Mouse (Mus musculus) liver, embryonic 11.5 days (tissue): ENCODE measurements around the gene Pls3. TPM values are rescaled to one million over a fixed set of nuclear protein-coding genes. Genes with fewer than 3 reads are reported as not detected.
A peak's percentile ranks its signal among the peaks of the same experiment; 100 is the strongest.
"Not testable (repeated sequence)": the region's sequence is repeated elsewhere in the genome, so short reads cannot be mapped to it uniquely, and the experiment has no call there.

Experiments
- ATAC-seq: fragments of 200-750 bp; cut with Nextera tagmentation; replicated peaks from 2 replicates; pipeline ENCODE4 v1.8.0; 2017; ENCODE audit warnings: moderate number of reproducible peaks, mild to moderate bottlenecking, moderate TSS enrichment, moderate library complexity; ENCODE audit not compliant: low FRiP score
- DNase-seq: peaks from one replicate; pipeline ENCODE4 v3.0.0-alpha.2; 2017; ENCODE audit warnings: low spot score
- H3K27ac ChIP-seq: fragments of 300-500 bp; sonication (generic); 2 replicates; pipeline ENCODE4 v1.5.1; 2014; ENCODE audit warnings: mild to moderate bottlenecking, low read depth, low read length, control low read depth
- H3K27me3 ChIP-seq: fragments of 300-500 bp; sonication (generic); replicated peaks from 2 replicates; pipeline ENCODE4 v1.6.1; 2014; ENCODE audit warnings: low read length, mixed read lengths; ENCODE audit not compliant: control insufficient read depth, insufficient read depth
- H3K36me3 ChIP-seq: fragments of 300-500 bp; sonication (generic); 2 replicates; pipeline ENCODE4 v1.6.1; 2014; ENCODE audit warnings: mild to moderate bottlenecking, low read length, moderate library complexity, mixed read lengths; ENCODE audit not compliant: control insufficient read depth, insufficient read depth
- H3K4me1 ChIP-seq: fragments of 300-500 bp; sonication (generic); replicated peaks from 2 replicates; pipeline ENCODE4 v1.6.1; 2014; ENCODE audit warnings: low read length, mixed read lengths; ENCODE audit not compliant: control insufficient read depth, insufficient read depth
- H3K4me2 ChIP-seq: fragments of 300-500 bp; sonication (generic); 2 replicates; pipeline ENCODE4 v1.6.1; 2014; ENCODE audit warnings: mild to moderate bottlenecking, control low read depth, moderate library complexity
- H3K4me3 ChIP-seq: fragments of 300-500 bp; sonication (generic); 2 replicates; pipeline ENCODE4 v1.5.1; 2014; ENCODE audit warnings: low read depth, low read length, control low read depth
- H3K9ac ChIP-seq: fragments of 300-500 bp; sonication (generic); 2 replicates; pipeline ENCODE4 v1.6.1; 2014; ENCODE audit warnings: low read depth, low read length, control low read depth
- H3K9me3 ChIP-seq: fragments of 300-500 bp; sonication (generic); 2 replicates; pipeline ENCODE4 v1.6.1; 2016; ENCODE audit warnings: low read length, inconsistent platforms, mixed read lengths; ENCODE audit not compliant: control insufficient read depth
- WGBS: fragments of 180-500 bp; shearing (Covaris S2); extraction: QIAGEN DNeasy Blood & Tissue Kit; methylation state at CpG from one replicate; pipeline ENCODE4 v1.1.7; 2014; 5-methylcytosine and 5-hydroxymethylcytosine counted together
- polyA plus RNA-seq: library from polyadenylated mRNA; unstranded; fragments of >200 nt; fragmentation: Nextera tagmentation; extraction: Ambion mirVana; gene quantifications from 2 replicates; pipeline ENCODE4 v1.2.1, GENCODE M21; 2014

Pls3 gene
- polyA plus RNA-seq, 1 experiment from 2014 or later = 52.0 TPM

DNA sequence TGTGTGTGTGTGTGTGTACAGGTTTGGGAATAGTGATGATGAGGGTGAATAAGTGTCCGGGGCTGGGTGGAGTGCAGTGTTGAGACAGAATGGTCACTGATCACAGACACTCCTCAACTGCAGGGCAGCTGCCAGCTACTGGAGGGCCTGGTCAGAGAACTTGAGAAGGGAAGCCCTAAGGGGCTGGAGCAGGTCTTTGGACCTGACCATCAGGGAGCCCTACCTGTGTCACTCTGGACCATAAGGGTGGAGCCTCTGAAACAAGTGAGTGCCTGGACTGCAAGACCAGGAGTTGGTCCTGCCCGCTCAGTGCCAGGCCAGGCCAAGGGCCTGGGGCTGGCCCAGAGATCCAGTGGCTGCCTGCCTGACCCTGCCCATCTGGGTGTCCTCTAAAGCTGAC is 115.5 kb downstream of the Pls3 start:
- not testable (repeated sequence) for H3K9ac ChIP-seq, H3K9me3 ChIP-seq, H3K27me3 ChIP-seq, H3K27ac ChIP-seq, H3K4me3 ChIP-seq, DNase-seq, H3K36me3 ChIP-seq, H3K4me1 ChIP-seq, ATAC-seq, H3K4me2 ChIP-seq
- WGBS = 84% methylated on average over 2 of the region's 2 CpGs

DNA sequence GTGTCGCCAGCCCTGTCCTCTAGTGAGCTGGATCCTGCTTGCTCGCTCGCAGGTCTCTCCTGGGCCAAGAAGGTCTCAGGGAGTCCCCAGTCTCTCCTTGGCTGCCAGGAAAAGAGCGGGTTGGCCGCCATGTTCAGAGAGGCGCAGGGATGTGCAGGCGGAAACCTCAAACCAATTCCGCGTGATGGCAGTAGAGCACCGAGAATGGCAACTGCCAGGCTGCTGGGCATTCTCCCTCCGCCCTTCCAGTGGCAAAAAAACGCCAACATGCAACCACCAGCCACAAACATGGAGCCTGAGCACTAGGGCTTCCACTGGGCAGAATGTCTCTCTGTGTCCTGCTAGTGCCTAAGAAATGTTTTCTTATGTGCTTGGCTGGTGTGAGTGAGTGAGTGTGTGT is 115.9 kb downstream of the Pls3 start:
- not testable (repeated sequence) for ATAC-seq
- WGBS = 75% methylated on average over 12 of the region's 12 CpGs
- peak; percentile 36 for DNase-seq

DNA sequence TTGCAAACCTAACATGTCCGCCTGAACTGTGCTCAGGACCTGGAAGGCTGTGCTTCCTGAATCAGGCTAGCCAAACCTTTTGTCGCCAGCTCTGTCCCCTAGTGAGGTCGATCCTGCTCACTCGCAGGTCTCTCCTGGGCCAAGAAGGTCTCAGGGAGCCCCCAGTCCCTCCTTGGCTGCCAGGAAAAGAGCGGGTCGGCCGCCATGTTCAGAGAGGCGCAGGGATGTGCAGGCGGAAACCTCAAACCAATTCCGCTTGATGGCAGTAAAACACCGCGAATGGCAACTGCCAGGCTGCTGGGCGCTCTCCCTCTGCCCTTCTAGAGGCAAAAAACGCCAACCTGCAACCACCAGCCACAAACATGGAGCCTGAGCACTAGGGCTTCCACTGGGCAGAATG is 117.0 kb downstream of the Pls3 start:
- not testable (repeated sequence) for H3K4me3 ChIP-seq, H3K27ac ChIP-seq, DNase-seq, H3K4me1 ChIP-seq, H3K27me3 ChIP-seq, H3K4me2 ChIP-seq, H3K36me3 ChIP-seq, H3K9ac ChIP-seq, ATAC-seq, H3K9me3 ChIP-seq
- 79% methylated on average over 14 of the region's 14 CpGs for WGBS

More for the DNA sequence above, 115.9 kb downstream of the Pls3 start:
- not testable (repeated sequence) for H3K4me2 ChIP-seq, H3K27me3 ChIP-seq, H3K27ac ChIP-seq, H3K4me1 ChIP-seq, H3K9ac ChIP-seq, H3K4me3 ChIP-seq, H3K9me3 ChIP-seq, H3K36me3 ChIP-seq

DNA sequence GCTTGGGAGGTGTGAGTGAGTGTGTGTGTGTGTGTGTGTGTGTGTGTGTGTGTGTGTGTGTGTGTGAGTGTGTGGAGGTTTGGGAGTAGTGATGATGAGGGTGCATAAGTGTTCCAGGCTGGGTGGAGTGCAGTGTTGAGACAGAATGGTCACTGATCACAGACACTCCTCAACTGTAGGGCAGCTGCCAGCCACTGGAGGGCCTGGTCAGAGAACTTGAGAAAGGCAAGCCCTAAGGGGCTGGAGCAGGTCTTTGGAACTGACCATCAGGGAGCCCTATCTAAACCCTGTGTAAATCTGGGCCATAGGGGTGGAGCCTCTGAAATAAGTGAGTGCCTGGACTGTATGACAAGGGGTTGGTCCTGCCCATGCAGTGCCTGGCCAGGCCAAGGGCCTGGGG is 120.5 kb downstream of the Pls3 start:
- H3K27ac ChIP-seq, H3K4me2 ChIP-seq, DNase-seq, H3K36me3 ChIP-seq, H3K9ac ChIP-seq, H3K4me3 ChIP-seq, H3K4me1 ChIP-seq, H3K27me3 ChIP-seq, ATAC-seq, H3K9me3 ChIP-seq: not testable (repeated sequence)

DNA sequence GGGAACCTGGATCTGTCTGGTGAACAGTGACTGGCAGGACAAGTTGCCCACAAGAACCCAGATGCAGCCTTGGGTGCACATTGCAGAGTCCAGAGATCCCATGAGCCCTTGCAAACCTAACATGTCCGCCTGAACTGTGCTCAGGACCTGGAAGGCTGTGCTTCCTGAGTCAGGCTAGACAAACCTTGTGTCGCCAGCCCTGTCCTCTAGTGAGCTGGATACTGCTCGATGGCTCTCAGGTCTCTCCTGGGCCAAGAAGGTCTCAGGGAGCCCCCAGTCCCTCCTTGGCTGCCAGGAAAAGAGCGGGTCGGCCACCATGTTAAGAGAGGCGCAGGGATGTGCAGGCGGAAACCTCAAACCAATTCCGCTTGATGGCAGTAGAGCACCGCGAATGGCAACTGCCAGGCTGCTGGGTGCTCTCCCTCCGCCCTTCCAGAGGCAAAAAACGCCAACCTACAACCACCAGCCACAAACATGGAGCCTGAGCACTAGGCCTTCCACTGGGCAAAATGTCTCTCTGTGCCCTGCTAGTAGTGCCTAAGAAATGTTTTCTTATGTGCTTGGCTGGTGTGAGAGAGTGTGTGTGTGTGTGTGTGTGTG is 124.8 kb downstream of the Pls3 start:
- not testable (repeated sequence) for DNase-seq, H3K9me3 ChIP-seq, ATAC-seq, H3K4me1 ChIP-seq, H3K36me3 ChIP-seq, H3K27me3 ChIP-seq, H3K27ac ChIP-seq, H3K9ac ChIP-seq, H3K4me3 ChIP-seq, H3K4me2 ChIP-seq
- 62% methylated on average over 7 of the region's 12 CpGs for WGBS

DNA sequence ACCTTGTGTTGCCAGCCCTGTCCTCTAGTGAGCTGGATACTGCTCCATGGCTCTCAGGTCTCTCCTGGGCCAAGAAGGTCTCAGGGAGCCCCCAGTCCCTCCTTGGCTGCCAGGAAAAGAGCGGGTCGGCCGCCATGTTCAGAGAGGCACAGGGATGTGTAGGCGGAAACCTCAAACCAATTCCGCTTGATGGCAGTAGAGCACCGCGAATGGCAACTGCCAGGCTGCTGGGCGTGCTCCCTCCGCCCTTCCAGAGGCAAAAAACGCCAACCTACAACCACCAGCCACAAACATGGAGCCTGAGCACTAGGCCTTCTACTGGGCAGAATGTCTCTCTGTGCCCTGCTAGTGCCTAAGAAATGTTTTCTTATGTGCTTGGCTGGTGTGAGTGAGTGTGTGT is 125.7 kb downstream of the Pls3 start:
- H3K4me1 ChIP-seq, H3K9ac ChIP-seq, H3K27ac ChIP-seq, H3K4me3 ChIP-seq, H3K4me2 ChIP-seq, H3K9me3 ChIP-seq, ATAC-seq, H3K36me3 ChIP-seq, DNase-seq, H3K27me3 ChIP-seq: not testable (repeated sequence)
- 64% methylated on average over 7 of the region's 10 CpGs for WGBS

DNA sequence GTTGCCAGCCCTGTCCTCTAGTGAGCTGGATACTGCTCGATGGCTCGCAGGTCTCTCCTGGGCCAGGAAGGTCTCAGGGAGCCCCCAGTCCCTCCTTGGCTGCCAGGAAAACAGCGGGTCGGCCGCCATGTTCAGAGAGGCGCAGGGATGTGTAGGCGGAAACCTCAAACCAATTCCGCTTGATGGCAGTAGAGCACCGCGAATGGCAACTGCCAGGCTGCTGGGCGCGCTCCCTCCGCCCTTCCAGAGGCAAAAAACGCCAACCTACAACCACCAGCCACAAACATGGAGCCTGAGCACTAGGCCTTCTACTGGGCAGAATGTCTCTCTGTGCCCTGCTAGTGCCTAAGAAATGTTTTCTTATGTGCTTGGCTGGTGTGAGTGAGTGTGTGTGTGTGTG is 130.5 kb downstream of the Pls3 start:
- H3K4me2 ChIP-seq, H3K9me3 ChIP-seq, H3K9ac ChIP-seq, ATAC-seq, DNase-seq, H3K4me1 ChIP-seq, H3K36me3 ChIP-seq, H3K4me3 ChIP-seq, H3K27ac ChIP-seq, H3K27me3 ChIP-seq: not testable (repeated sequence)
- WGBS = 58% methylated on average over 9 of the region's 14 CpGs

DNA sequence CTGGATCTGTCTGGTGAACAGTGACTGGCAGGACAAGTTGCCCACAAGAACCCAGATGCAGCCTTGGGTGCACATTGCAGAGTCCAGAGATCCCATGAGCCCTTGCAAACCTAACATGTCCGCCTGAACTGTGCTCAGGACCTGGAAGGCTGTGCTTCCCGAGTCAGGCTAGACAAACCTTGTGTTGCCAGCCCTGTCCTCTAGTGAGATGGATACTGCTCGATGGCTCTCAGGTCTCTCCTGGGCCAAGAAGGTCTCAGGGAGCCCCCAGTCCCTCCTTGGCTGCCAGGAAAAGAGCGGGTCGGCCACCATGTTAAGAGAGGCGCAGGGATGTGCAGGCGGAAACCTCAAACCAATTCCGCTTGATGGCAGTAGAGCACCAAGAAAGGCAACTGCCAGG is 135.5 kb downstream of the Pls3 start:
- H3K27me3 ChIP-seq, H3K4me1 ChIP-seq, H3K27ac ChIP-seq, H3K4me3 ChIP-seq, ATAC-seq, H3K9me3 ChIP-seq, H3K36me3 ChIP-seq, H3K4me2 ChIP-seq, DNase-seq, H3K9ac ChIP-seq: not testable (repeated sequence)
- WGBS = 86% methylated on average over 2 of the region's 8 CpGs
